Mouse (Mus musculus) myocyte (in vitro differentiated cells): ENCODE results near the gene Carns1. TPM values are rescaled to one million over a fixed set of nuclear protein-coding genes. Genes with fewer than 3 reads are reported as not detected.
A peak's percentile ranks its signal among the peaks of the same experiment; 100 is the strongest.

Source experiments
- H3K27me3 ChIP-seq: one replicate; pipeline ENCODE4 v1.6.1; 2011; ENCODE audit not compliant: control insufficient read depth, insufficient read depth, insufficient read length
- H3K36me3 ChIP-seq: one replicate; pipeline ENCODE4 v1.6.1; 2011; ENCODE audit not compliant: control insufficient read depth, insufficient read depth
- H3K4me2 ChIP-seq: one replicate; pipeline ENCODE4 v1.6.1; 2011; ENCODE audit warnings: low read depth, control low read depth
- H3K4me3 ChIP-seq: one replicate; pipeline ENCODE4 v1.5.1; 2011; ENCODE audit warnings: mild to moderate bottlenecking, control low read depth, moderate library complexity
- H3K79me2 ChIP-seq: one replicate; pipeline ENCODE4 v1.6.1; 2011; ENCODE audit not compliant: control insufficient read depth, insufficient read depth
- H3ac ChIP-seq: one replicate; pipeline ENCODE4 v1.6.1; 2011; ENCODE audit not compliant: control insufficient read depth, insufficient read length
- CEBPB ChIP-seq: IDR thresholded peaks from 2 replicates; pipeline ENCODE4 v1.6.1; 2011; ENCODE audit warnings: mild to moderate bottlenecking, moderate library complexity; ENCODE audit not compliant: poor library complexity, insufficient read depth, severe bottlenecking
- E2F4 ChIP-seq: IDR thresholded peaks from one replicate; pipeline ENCODE4 v1.6.1; 2011; ENCODE audit warnings: mild to moderate bottlenecking, control low read depth, moderate library complexity; ENCODE audit not compliant: insufficient read depth
- MAX ChIP-seq: IDR thresholded peaks from one replicate; pipeline ENCODE4 v1.6.1; 2011; ENCODE audit warnings: low read depth, mild to moderate bottlenecking, control low read depth
- MYOD1 ChIP-seq, 3 experiments: IDR thresholded peaks; one replicate each; pipeline ENCODE4 v1.6.1; 2011; ENCODE audit warnings: control low read depth in 2 of 3, low read depth in 2 of 3, mild to moderate bottlenecking in 2 of 3, moderate library complexity in 1 of 3; ENCODE audit not compliant: insufficient read length in 2 of 3, control insufficient read depth in 1 of 3
- MYOG ChIP-seq, 3 experiments: IDR thresholded peaks; one replicate each; pipeline ENCODE4 v1.6.1; 2011; ENCODE audit warnings: control low read depth in 2 of 3, low read depth in 2 of 3, mild to moderate bottlenecking in 2 of 3; ENCODE audit not compliant: insufficient read length in 2 of 3, control insufficient read depth in 1 of 3, insufficient read depth in 1 of 3
- POLR2A ChIP-seq: IDR thresholded peaks from one replicate; pipeline ENCODE4 v1.6.1; 2011; ENCODE audit warnings: low read depth, mild to moderate bottlenecking, control low read depth, moderate library complexity; ENCODE audit not compliant: insufficient read length
- POLR2AphosphoS2 ChIP-seq: IDR thresholded peaks from one replicate; pipeline ENCODE4 v1.6.1; 2011; ENCODE audit warnings: low read depth, control low read depth; ENCODE audit not compliant: insufficient read length
- SRF ChIP-seq: IDR thresholded peaks from one replicate; pipeline ENCODE4 v1.6.1; 2011; ENCODE audit warnings: low read depth; ENCODE audit not compliant: control insufficient read depth, insufficient read length
- TCF12 ChIP-seq: IDR thresholded peaks from one replicate; pipeline ENCODE4 v1.6.1; 2011; ENCODE audit warnings: mild to moderate bottlenecking, control low read depth; ENCODE audit not compliant: poor library complexity, insufficient read depth, severe bottlenecking
- TCF3 ChIP-seq: IDR thresholded peaks from one replicate; pipeline ENCODE4 v1.6.1; 2011; ENCODE audit warnings: low read depth, control low read depth; ENCODE audit not compliant: insufficient read length
- USF1 ChIP-seq: IDR thresholded peaks from one replicate; pipeline ENCODE4 v1.6.1; 2011; ENCODE audit warnings: low read depth, mild to moderate bottlenecking, control low read depth, moderate library complexity
- polyA plus RNA-seq: library from polyadenylated mRNA; unstranded; fragments of >200 nt; fragmentation: generic; extraction: Trizol; gene quantifications from one replicate; pipeline ENCODE4 v1.2.1, GENCODE M21; 2012; ENCODE audit warnings: missing spikeins

The Carns1 gene
- polyA plus RNA-seq, 1 experiment = 8.2 TPM

DNA sequence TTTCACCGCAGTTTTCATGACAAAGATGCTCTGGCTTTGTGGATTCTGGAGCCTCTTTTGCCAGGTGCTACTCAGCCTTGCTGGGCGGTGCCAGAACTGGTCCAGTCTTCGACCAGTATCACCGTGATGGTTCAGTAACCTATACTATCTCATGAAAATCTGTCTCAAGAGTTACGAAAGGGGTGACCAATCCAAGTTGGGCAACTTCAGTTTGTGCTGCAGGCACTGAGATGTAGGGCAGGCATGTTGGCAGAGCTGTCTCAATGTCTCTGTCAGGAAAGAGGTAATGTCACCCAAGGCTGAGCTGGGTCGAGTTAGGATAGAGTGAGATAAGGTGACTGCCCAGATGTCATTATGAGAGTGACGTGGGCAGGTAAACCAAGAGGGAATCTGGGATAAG lies 5.1 kb upstream of the Carns1 start:
- H3K27me3 ChIP-seq = no peaks in the 10 kb centered on the region
- no peak for TF ChIP-seq POLR2A
- TF ChIP-seq SRF = no peak
- TF ChIP-seq CEBPB = no peak
- no peak for TF ChIP-seq MYOD1 (IDR thresholded peaks at IDR 0.05; ENCODE audit: control insufficient read depth in 1 of 3, insufficient read length in 2 of 3, low read depth in 2 of 3)
- no peak for TF ChIP-seq MYOG (IDR thresholded peaks at IDR 0.05; ENCODE audit: control insufficient read depth in 1 of 3, insufficient read depth in 1 of 3, insufficient read length in 2 of 3, low read depth in 2 of 3)
- TF ChIP-seq TCF12 = no peak
- no peak for TF ChIP-seq E2F4
- TF ChIP-seq POLR2AphosphoS2 = no peak
- no peak for TF ChIP-seq USF1
- no peak for TF ChIP-seq TCF3
- TF ChIP-seq MAX = no peak
- no peaks in the 10 kb centered on the region for H3K36me3 ChIP-seq
- no peaks in the 10 kb centered on the region for H3K79me2 ChIP-seq
- H3K4me2 ChIP-seq = no peak overlapping the region
- no peak overlapping the region for H3ac ChIP-seq
- no peak overlapping the region for H3K4me3 ChIP-seq

DNA sequence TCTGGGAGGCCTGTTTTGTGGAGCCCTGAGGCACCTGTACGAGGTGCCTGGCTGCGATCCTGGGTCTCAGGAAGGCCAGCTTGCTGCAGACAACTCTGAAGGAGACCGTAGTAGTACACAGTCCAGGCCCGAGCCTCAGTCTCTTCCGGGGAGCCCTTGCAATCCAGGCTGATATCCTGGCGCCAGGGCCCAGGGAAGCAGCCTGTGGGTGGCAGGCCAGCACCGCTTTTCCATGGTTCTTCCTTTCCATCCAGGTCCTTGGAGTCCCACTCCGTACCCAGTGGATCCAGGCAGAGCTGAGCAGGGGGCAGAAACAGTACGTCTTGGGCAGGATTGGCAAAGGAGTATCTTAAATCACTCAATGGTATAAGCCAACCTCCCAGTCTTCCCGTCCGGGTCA lies 2.4 kb downstream of the Carns1 start:
- no peak overlapping the region for H3K4me3 ChIP-seq
- no peak overlapping the region for H3ac ChIP-seq
- H3K79me2 ChIP-seq = no peaks in the 10 kb centered on the region
- no peak overlapping the region for H3K4me2 ChIP-seq
- no peak for TF ChIP-seq E2F4
- no peak for TF ChIP-seq POLR2AphosphoS2
- no peak for TF ChIP-seq MAX
- no peak for TF ChIP-seq CEBPB
- no peak for TF ChIP-seq MYOG (IDR thresholded peaks at IDR 0.05; ENCODE audit: control insufficient read depth in 1 of 3, insufficient read depth in 1 of 3, insufficient read length in 2 of 3, low read depth in 2 of 3)
- no peak for TF ChIP-seq POLR2A
- TF ChIP-seq SRF = no peak
- TF ChIP-seq USF1 = no peak
- no peaks in the 10 kb centered on the region for H3K36me3 ChIP-seq
- no peaks in the 10 kb centered on the region for H3K27me3 ChIP-seq

DNA sequence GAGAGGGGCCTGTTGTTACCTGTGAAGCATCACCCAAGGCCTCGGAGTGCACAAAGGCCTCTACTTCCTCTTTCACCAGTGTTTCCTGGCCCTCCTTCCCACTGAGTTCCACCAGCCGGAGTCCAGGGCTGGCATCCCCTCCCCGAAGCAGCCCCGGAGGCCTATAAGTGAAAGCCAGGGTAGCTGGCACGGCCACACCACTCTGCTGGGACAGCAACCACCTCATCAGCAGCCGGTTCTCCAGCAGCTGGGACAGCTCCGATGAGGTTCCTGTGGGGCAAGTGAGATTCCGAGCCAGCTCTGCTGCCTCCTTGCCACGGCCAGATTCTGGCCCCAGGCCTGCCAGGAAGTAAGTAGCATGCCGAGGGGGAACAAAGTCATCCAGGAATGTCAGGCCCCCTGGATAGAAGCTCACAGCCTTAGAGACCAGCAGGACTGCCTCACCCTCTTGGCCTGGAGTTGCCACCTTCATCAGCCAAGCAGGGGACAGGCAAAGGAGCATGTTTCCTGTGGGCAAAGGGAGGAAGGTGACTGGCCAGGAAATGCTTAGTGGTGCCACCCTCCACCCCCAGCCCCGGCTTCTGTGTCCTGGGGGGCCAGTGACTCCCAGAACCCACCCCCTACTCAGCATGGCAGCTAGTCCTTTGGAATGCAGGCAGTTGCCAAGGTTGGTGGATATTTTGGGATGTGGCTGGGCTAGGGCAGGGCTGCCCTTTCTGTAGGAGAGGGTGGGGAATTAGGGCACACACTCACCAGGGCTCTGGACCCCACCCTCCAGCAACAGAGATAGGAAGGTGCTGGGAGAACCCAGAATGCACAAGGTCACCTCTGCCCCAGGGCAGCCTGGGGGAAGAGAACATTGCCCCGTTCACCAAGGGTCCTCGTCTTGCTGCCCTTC lies 3.6 kb downstream of the Carns1 start:
- Histone ChIP-seq H3ac (no peak overlapping the region), H3K79me2 (no peaks in the 10 kb centered on the region), H3K4me2 (peak overlapping the region; percentile 56), H3K27me3 (no peaks in the 10 kb centered on the region), H3K4me3 (no peak overlapping the region), H3K36me3 (no peaks in the 10 kb centered on the region)
- TF ChIP-seq MAX = no peak
- TF ChIP-seq POLR2AphosphoS2 = peak; percentile 44
- no peak for TF ChIP-seq CEBPB
- peak; percentile 27 for TF ChIP-seq POLR2A
- peak in 1 of 3 experiments; percentile 71 for TF ChIP-seq MYOG (IDR thresholded peaks at IDR 0.05; ENCODE audit: control insufficient read depth in 1 of 3, insufficient read depth in 1 of 3, insufficient read length in 2 of 3, low read depth in 2 of 3)
- peak in 1 of 3 experiments; percentile 51 for TF ChIP-seq MYOD1 (IDR thresholded peaks at IDR 0.05; ENCODE audit: control insufficient read depth in 1 of 3, insufficient read length in 2 of 3, low read depth in 2 of 3)

DNA sequence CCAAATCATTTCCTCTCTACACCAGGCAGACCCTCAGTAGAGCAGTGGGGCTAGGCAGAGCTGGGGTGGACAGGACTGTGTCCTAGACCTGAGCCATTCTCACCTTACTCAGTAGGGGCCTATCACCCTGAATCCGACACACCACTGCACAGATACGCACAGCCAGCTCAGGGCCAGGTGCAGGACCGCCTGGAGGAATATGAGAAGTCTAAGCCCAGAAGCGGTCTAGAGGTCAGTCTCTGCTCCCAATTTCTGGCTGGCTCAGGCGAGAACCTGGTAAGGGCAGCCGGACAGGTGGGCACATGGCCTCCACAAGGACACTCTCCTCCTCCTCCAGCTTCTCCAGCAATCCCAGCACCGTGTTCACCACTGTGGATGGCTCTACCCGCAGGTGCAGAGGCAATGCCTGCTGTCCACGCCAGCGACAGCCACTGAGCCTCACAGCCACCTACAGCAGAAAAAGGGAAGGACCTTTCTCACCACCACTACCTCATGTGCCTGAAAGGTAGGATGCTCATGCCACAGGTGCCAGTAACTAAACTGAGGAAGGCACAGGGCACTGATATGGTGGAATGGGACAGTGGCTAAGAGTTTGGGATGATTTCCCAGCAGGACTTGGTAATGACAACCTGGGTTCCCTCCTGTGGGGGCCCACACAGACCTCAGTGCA lies 4.4 kb downstream of the Carns1 start:
- Histone ChIP-seq H3K4me3 (no peak overlapping the region), H3ac (no peak overlapping the region), H3K4me2 (peak overlapping the region; percentile 56), H3K27me3 (no peaks in the 10 kb centered on the region), H3K36me3 (no peaks in the 10 kb centered on the region), H3K79me2 (no peaks in the 10 kb centered on the region)
- peak; percentile 6 for TF ChIP-seq POLR2A
- no peak for TF ChIP-seq CEBPB
- no peak for TF ChIP-seq E2F4
- TF ChIP-seq SRF = no peak
- peak in 1 of 3 experiments; percentile 17 for TF ChIP-seq MYOD1 (IDR thresholded peaks at IDR 0.05; ENCODE audit: control insufficient read depth in 1 of 3, insufficient read length in 2 of 3, low read depth in 2 of 3)
- TF ChIP-seq TCF3 = no peak
- no peak for TF ChIP-seq POLR2AphosphoS2
